Mouse (Mus musculus) kidney, adult 11 months (tissue): ENCODE measurements around the gene Apof.
A peak's percentile ranks its signal among the peaks of the same experiment; 100 is the strongest.

ENCODE experiments used
- DNase-seq: peaks from one replicate; pipeline ENCODE4 v3.0.0; 2022

The Apof gene

GRCm38 (mm10) chr10:128302357-128302756, 33.9 kb downstream of the Apof start:
- no peak for DNase-seq

- no peak for DNase-seq
These were observed 34.3 kb downstream of the Apof start for GRCm38 (mm10) chr10:128302785-128303125.

GRCm38 (mm10) chr10:128303126-128304021, 34.9 kb downstream of the Apof start, which contains the start of gene Pan2:
Gene Pan2 (plus strand): TSS chr10:128303335.
- DNase-seq, result peak; percentile 100

GRCm38 (mm10) chr10:128309654-128310053, 41.2 kb downstream of the Apof start:
- DNase-seq, result no peak

GRCm38 (mm10) chr10:128310177-128310576, 41.7 kb downstream of the Apof start:
- peak; percentile 45 for DNase-seq

GRCm38 (mm10) chr10:128310902-128311301, 42.4 kb downstream of the Apof start:
- DNase-seq, result no peak

- no peak for DNase-seq
These were observed 47.1 kb downstream of the Apof start for GRCm38 (mm10) chr10:128315578-128315977.
